Mouse (Mus musculus) hindbrain, embryonic 11.5 days (tissue): ENCODE results near the gene Ccr9. TPM values are rescaled to one million over a fixed set of nuclear protein-coding genes. Genes with fewer than 3 reads are reported as not detected.
A peak's percentile ranks its signal among the peaks of the same experiment; 100 is the strongest.
"Not testable (repeated sequence)": the region's sequence is repeated elsewhere in the genome, so short reads cannot be mapped to it uniquely, and the experiment has no call there.

ENCODE experiments used
- ATAC-seq: fragments of 200-750 bp; cut with Nextera tagmentation; 2 replicates; pipeline ENCODE4 v1.8.0; 2017; ENCODE audit warnings: mild to moderate bottlenecking, moderate TSS enrichment, moderate library complexity; ENCODE audit not compliant: low FRiP score
- DNase-seq: peaks from one replicate; pipeline ENCODE4 v3.0.0-alpha.2; 2015; ENCODE audit warnings: low spot score
- H3K27ac ChIP-seq: fragments of 300-500 bp; sonication (generic); 2 replicates; pipeline ENCODE4 v1.5.1; 2014; ENCODE audit warnings: mild to moderate bottlenecking, low read depth, low read length
- H3K27me3 ChIP-seq: fragments of 300-500 bp; sonication (generic); 2 replicates; pipeline ENCODE4 v1.6.1; 2014; ENCODE audit warnings: mild to moderate bottlenecking, low read length, moderate library complexity, mixed read lengths; ENCODE audit not compliant: control insufficient read depth, insufficient read depth
- H3K36me3 ChIP-seq: fragments of 300-500 bp; sonication (generic); 2 replicates; pipeline ENCODE4 v1.6.1; 2014; ENCODE audit warnings: mild to moderate bottlenecking, low read length, moderate library complexity, mixed read lengths; ENCODE audit not compliant: control insufficient read depth, insufficient read depth
- H3K4me1 ChIP-seq: fragments of 300-500 bp; sonication (generic); replicated peaks from 2 replicates; pipeline ENCODE4 v1.6.1; 2014; ENCODE audit warnings: low read length, mixed read lengths; ENCODE audit not compliant: control insufficient read depth, insufficient read depth
- H3K4me2 ChIP-seq: fragments of 300-500 bp; sonication (generic); replicated peaks from 2 replicates; pipeline ENCODE4 v1.6.1; 2014; ENCODE audit warnings: mild to moderate bottlenecking, low read depth, low read length
- H3K4me3 ChIP-seq: fragments of 300-500 bp; sonication (generic); 2 replicates; pipeline ENCODE4 v1.5.1; 2014; ENCODE audit warnings: low read depth, low read length
- H3K9ac ChIP-seq: fragments of 300-500 bp; sonication (generic); 2 replicates; pipeline ENCODE4 v1.6.1; 2014; ENCODE audit warnings: low read depth, low read length
- H3K9me3 ChIP-seq: fragments of 300-500 bp; sonication (generic); 2 replicates; pipeline ENCODE4 v1.6.1; 2016; ENCODE audit warnings: low read length; ENCODE audit not compliant: control insufficient read depth
- WGBS: fragments of 180-500 bp; shearing (Covaris S2); extraction: QIAGEN DNeasy Blood & Tissue Kit; methylation state at CpG from one replicate; pipeline ENCODE4 v1.1.7; 2014; 5-methylcytosine and 5-hydroxymethylcytosine counted together
- polyA plus RNA-seq: library from polyadenylated mRNA; unstranded; fragments of >200 nt; fragmentation: Nextera tagmentation; extraction: Ambion mirVana; gene quantifications from 2 replicates; pipeline ENCODE4 v1.2.1, GENCODE M21; 2014

The Ccr9 gene
- polyA plus RNA-seq, 1 experiment from 2014 or later = 0.09 TPM

- H3K9ac ChIP-seq = no peak overlapping the region
- H3K4me2 ChIP-seq = no peak overlapping the region
- no peaks in the 10 kb centered on the region for H3K36me3 ChIP-seq
- no peak for ATAC-seq
- H3K4me3 ChIP-seq = no peak overlapping the region
- no peak for DNase-seq
- H3K4me1 ChIP-seq = no peaks in the 10 kb centered on the region
- H3K9me3 ChIP-seq = no peaks in the 10 kb centered on the region
- 78% methylated on average over 2 of the region's 2 CpGs for WGBS
- no peaks in the 10 kb centered on the region for H3K27me3 ChIP-seq
- H3K27ac ChIP-seq = no peak overlapping the region
Measured at GRCm38 (mm10) chr9:123649785-123650511, 28.3 kb upstream of the Ccr9 start.

DNA sequence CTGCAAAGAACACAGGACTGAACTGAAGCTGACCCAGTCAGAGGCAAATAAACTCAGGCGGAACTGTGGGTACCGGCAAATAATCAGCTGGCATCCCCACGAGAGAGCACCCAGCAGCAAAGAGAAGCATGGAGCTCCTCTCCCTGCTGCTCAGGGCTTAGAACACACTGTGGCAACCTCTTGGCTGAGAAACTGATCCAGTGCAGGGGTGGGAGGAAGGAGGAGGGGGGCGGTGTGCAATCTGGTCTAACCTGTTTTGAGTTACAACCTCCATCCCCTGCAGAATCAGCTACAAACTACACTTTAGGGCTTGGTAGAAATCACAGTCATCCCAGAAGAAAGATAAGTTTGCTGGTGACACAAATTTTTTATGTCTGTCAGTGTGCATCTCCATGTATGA lies 26.9 kb upstream of the Ccr9 start:
- Histone ChIP-seq H3K27me3 (no peaks in the 10 kb centered on the region), H3K36me3 (no peaks in the 10 kb centered on the region), H3K9me3 (no peaks in the 10 kb centered on the region), H3K27ac (no peak overlapping the region), H3K4me2 (no peak overlapping the region), H3K4me1 (no peaks in the 10 kb centered on the region), H3K4me3 (no peak overlapping the region), H3K9ac (no peak overlapping the region)
- no peak for DNase-seq
- ATAC-seq = no peak
- WGBS = 46% methylated on average over 4 of the region's 4 CpGs

DNA sequence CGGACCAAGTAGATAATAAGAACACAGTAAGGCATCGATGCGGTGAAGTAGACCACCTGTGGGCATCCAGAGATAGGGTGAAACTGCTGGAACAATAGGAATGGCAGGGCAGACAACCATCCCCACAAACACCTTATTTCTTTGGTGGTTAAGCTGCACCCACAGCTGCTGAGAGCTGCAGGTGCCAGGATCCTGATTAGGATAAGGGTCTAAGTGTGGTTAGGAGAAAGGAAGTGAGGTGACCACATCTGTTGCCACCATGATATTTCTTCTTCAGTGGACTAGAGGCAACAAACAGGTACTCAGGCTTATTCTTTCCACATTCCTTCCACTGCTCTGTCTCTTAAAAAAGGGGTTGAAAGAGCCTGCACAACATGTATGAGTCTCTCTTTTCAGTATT lies 20.8 kb upstream of the Ccr9 start:
- no peak overlapping the region for H3K27ac ChIP-seq
- no peak overlapping the region for H3K4me3 ChIP-seq
- H3K27me3 ChIP-seq = no peaks in the 10 kb centered on the region
- DNase-seq = no peak
- no peaks in the 10 kb centered on the region for H3K9me3 ChIP-seq
- no peak overlapping the region for H3K9ac ChIP-seq
- H3K4me1 ChIP-seq = no peaks in the 10 kb centered on the region
- no peak overlapping the region for H3K4me2 ChIP-seq
- WGBS = 89% methylated on average over 3 of the region's 3 CpGs
- H3K36me3 ChIP-seq = no peaks in the 10 kb centered on the region
- ATAC-seq = no peak

DNA sequence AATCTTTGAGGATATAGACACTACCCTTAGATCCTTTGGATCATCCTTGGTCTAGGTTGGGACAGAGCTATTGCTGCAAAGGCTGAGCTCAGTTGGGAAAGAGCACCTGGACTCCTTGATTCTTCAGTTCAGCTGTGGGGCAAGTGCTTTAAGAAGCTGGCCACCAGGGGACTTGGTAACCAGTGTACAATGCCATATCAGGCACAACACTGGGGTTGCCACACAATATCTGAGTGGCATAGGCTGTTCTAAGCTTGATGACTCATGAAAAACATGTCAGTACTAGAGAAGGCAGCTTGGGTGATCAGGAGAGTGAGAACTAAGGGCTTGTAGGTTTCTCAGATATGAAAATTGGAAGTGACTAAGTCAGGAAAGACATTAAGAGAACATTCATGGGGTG lies 19.3 kb upstream of the Ccr9 start:
- no peak for DNase-seq
- H3K27me3 ChIP-seq = no peaks in the 10 kb centered on the region
- H3K9me3 ChIP-seq = no peaks in the 10 kb centered on the region
- no peak for ATAC-seq
- H3K4me3 ChIP-seq = no peak overlapping the region
- no peak overlapping the region for H3K27ac ChIP-seq
- no peaks in the 10 kb centered on the region for H3K36me3 ChIP-seq
- H3K4me1 ChIP-seq = no peaks in the 10 kb centered on the region
- H3K9ac ChIP-seq = no peak overlapping the region
- no peak overlapping the region for H3K4me2 ChIP-seq

GRCm38 (mm10) chr9:123659986-123660676 lies 18.1 kb upstream of the Ccr9 start:
- not testable (repeated sequence) for H3K4me3 ChIP-seq, H3K27ac ChIP-seq, H3K9me3 ChIP-seq, H3K9ac ChIP-seq, H3K4me2 ChIP-seq, H3K36me3 ChIP-seq, DNase-seq, ATAC-seq, H3K27me3 ChIP-seq, H3K4me1 ChIP-seq
- 88% methylated on average over 17 of the region's 18 CpGs for WGBS

- DNase-seq = peak; percentile 65
- no peak for ATAC-seq
- H3K27ac ChIP-seq = no peak overlapping the region
- no peak overlapping the region for H3K9ac ChIP-seq
- H3K36me3 ChIP-seq = no peaks in the 10 kb centered on the region
- no peak overlapping the region for H3K4me3 ChIP-seq
- no peaks in the 10 kb centered on the region for H3K9me3 ChIP-seq
- no peak overlapping the region for H3K4me2 ChIP-seq
- no peaks in the 10 kb centered on the region for H3K27me3 ChIP-seq
- no peaks in the 10 kb centered on the region for H3K4me1 ChIP-seq
- WGBS = 55% methylated on average over 5 of the region's 5 CpGs
Measured at GRCm38 (mm10) chr9:123665645-123666044, 12.6 kb upstream of the Ccr9 start.

- WGBS = 23% methylated on average over 2 of the region's 2 CpGs
- no peak for ATAC-seq
- Histone ChIP-seq H3K4me2 (no peak overlapping the region; the same call in 1 of the 2 replicates), H3K36me3 (no peaks in the 10 kb centered on the region), H3K9ac (no peak overlapping the region), H3K4me1 (0 out of 2 replicates have a peak, but pooled peaks cover 3% of the 10 kb centered on the region), H3K27ac (no peak overlapping the region), H3K4me3 (no peak overlapping the region), H3K9me3 (no peaks in the 10 kb centered on the region), H3K27me3 (peaks cover 30% of the 10 kb centered on the region)
- DNase-seq = peak; percentile 15
Measured at GRCm38 (mm10) chr9:123679198-123679597, 959 bp downstream of the Ccr9 start.

- 67% methylated on average over 3 of the region's 3 CpGs for WGBS
- Histone ChIP-seq H3K27ac (no peak overlapping the region), H3K4me2 (no peak overlapping the region), H3K36me3 (no peaks in the 10 kb centered on the region), H3K9me3 (no peaks in the 10 kb centered on the region), H3K4me3 (no peak overlapping the region), H3K4me1 (0 out of 2 replicates have a peak, but pooled peaks cover 2% of the 10 kb centered on the region), H3K9ac (no peak overlapping the region), H3K27me3 (peaks cover 15% of the 10 kb centered on the region)
- no peak for DNase-seq
- no peak for ATAC-seq
Measured at GRCm38 (mm10) chr9:123683704-123684103, 5.5 kb downstream of the Ccr9 start.

DNA sequence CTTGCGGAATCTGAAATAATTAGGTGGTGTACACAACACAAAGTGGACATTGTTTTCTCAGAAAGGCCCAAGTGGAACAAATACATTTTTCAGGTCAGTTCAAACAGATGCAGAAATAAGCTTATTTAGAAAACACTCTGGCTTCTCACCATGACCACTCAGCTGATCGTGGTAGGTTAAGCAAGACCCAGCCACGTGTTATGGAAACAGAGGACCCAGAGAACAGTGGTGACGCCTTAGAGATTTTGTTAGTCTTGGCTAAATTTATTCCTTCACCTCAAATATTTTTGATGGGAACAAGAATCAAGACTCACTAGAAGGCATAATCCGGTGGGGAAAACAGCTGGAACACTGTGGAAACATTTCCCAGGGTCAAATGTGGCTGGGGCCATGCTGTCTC lies 8.0 kb downstream of the Ccr9 start:
- Histone ChIP-seq H3K4me1 (no peaks in the 10 kb centered on the region), H3K27me3 (no peaks in the 10 kb centered on the region), H3K9me3 (no peaks in the 10 kb centered on the region), H3K36me3 (no peaks in the 10 kb centered on the region), H3K9ac (no peak overlapping the region), H3K4me2 (no peak overlapping the region), H3K27ac (no peak overlapping the region), H3K4me3 (no peak overlapping the region)
- ATAC-seq = no peak
- DNase-seq = no peak
- 69% methylated on average over 5 of the region's 5 CpGs for WGBS
